Mouse (Mus musculus): Measurements from ENCODE around the gene Celf2.
A peak's percentile ranks its signal among the peaks of the same experiment; 100 is the strongest.

Gene Celf2

GRCm38 (mm10) chr2:6549251-6549650 lies 960.1 kb downstream of the Celf2 start:
- DNase-seq (ENCODE audit: low spot score in 2 of 2) = no peak

GRCm38 (mm10) chr2:6547139-6547664 lies 962.2 kb downstream of the Celf2 start:
- no peak for DNase-seq (ENCODE audit: low spot score in 2 of 2)

GRCm38 (mm10) chr2:6546462-6547138 lies 962.8 kb downstream of the Celf2 start:
- DNase-seq (ENCODE audit: low spot score in 2 of 2) = no peak

GRCm38 (mm10) chr2:6545127-6545931 lies 964.0 kb downstream of the Celf2 start:
- peak in 1 of 2 experiments; percentile 47 for DNase-seq (ENCODE audit: low spot score in 2 of 2)

GRCm38 (mm10) chr2:6543650-6544049 lies 965.7 kb downstream of the Celf2 start:
- no peak for DNase-seq (ENCODE audit: low spot score in 2 of 2)

GRCm38 (mm10) chr2:6542556-6543180 lies 966.7 kb downstream of the Celf2 start:
- DNase-seq (ENCODE audit: low spot score in 2 of 2) = no peak

- DNase-seq (ENCODE audit: low spot score in 2 of 2) = no peak
Observed at GRCm38 (mm10) chr2:6540825-6541224, 968.5 kb downstream of the Celf2 start.

GRCm38 (mm10) chr2:6540092-6540491 lies 969.3 kb downstream of the Celf2 start:
- DNase-seq (ENCODE audit: low spot score in 2 of 2) = no peak

GRCm38 (mm10) chr2:6538500-6538899 lies 970.9 kb downstream of the Celf2 start:
- no peak for DNase-seq (ENCODE audit: low spot score in 2 of 2)

- DNase-seq (ENCODE audit: low spot score in 2 of 2) = no peak
Observed at GRCm38 (mm10) chr2:6538031-6538430, 971.3 kb downstream of the Celf2 start.

- DNase-seq (ENCODE audit: low spot score in 2 of 2) = no peak
Observed at GRCm38 (mm10) chr2:6537326-6537725, 972.0 kb downstream of the Celf2 start.

GRCm38 (mm10) chr2:6536372-6536771 lies 973.0 kb downstream of the Celf2 start:
- no peak for DNase-seq (ENCODE audit: low spot score in 2 of 2)

GRCm38 (mm10) chr2:6532341-6532740 lies 977.0 kb downstream of the Celf2 start:
- no peak for DNase-seq (ENCODE audit: low spot score in 2 of 2)

GRCm38 (mm10) chr2:6528076-6528475 lies 981.3 kb downstream of the Celf2 start:
- no peak for DNase-seq (ENCODE audit: low spot score in 2 of 2)

GRCm38 (mm10) chr2:6526825-6527224 lies 982.5 kb downstream of the Celf2 start:
- no peak for DNase-seq (ENCODE audit: low spot score in 2 of 2)

GRCm38 (mm10) chr2:6526311-6526710 lies 983.1 kb downstream of the Celf2 start:
- no peak for DNase-seq (ENCODE audit: low spot score in 2 of 2)

- no peak for DNase-seq (ENCODE audit: low spot score in 2 of 2)
Observed at GRCm38 (mm10) chr2:6523924-6524300, 985.5 kb downstream of the Celf2 start.

GRCm38 (mm10) chr2:6523261-6523923 lies 986.0 kb downstream of the Celf2 start:
- DNase-seq (ENCODE audit: low spot score in 2 of 2) = no peak

GRCm38 (mm10) chr2:6522411-6522810 lies 987.0 kb downstream of the Celf2 start:
- no peak for DNase-seq (ENCODE audit: low spot score in 2 of 2)

- no peak for DNase-seq (ENCODE audit: low spot score in 2 of 2)
Observed at GRCm38 (mm10) chr2:6513176-6513575, 996.2 kb downstream of the Celf2 start.

GRCm38 (mm10) chr2:6507071-6507470 lies 1002.3 kb downstream of the Celf2 start:
- DNase-seq (ENCODE audit: low spot score in 2 of 2) = no peak
